Mouse (Mus musculus) embryonic facial prominence, embryonic 12.5 days (tissue): ENCODE results near the gene Chmp1a. TPM values are rescaled to one million over a fixed set of nuclear protein-coding genes. Genes with fewer than 3 reads are reported as not detected.
"Not testable (repeated sequence)": the region's sequence is repeated elsewhere in the genome, so short reads cannot be mapped to it uniquely, and the experiment has no call there.

Source experiments
- ATAC-seq: fragments of 200-750 bp; cut with Nextera tagmentation; 2 replicates; pipeline ENCODE4 v1.8.0; 2017; ENCODE audit not compliant: insufficient number of reproducible peaks, insufficient read depth, low FRiP score, low TSS enrichment
- H3K27ac ChIP-seq: fragments of 300-500 bp; sonication (generic); 2 replicates; pipeline ENCODE4 v1.5.1; 2016; ENCODE audit warnings: mild to moderate bottlenecking
- H3K27me3 ChIP-seq: fragments of 300-500 bp; sonication (generic); 2 replicates; pipeline ENCODE4 v1.6.1; 2016; ENCODE audit warnings: mild to moderate bottlenecking, moderate library complexity
- H3K36me3 ChIP-seq: fragments of 300-500 bp; sonication (generic); 2 replicates; pipeline ENCODE4 v1.6.1; 2016; ENCODE audit warnings: mild to moderate bottlenecking
- H3K4me1 ChIP-seq: fragments of 300-500 bp; sonication (generic); 2 replicates; pipeline ENCODE4 v1.6.1; 2016
- H3K4me2 ChIP-seq: fragments of 300-500 bp; sonication (generic); replicated peaks from 2 replicates; pipeline ENCODE4 v1.6.1; 2016; ENCODE audit warnings: mild to moderate bottlenecking, moderate library complexity
- H3K4me3 ChIP-seq: fragments of 300-500 bp; sonication (generic); 2 replicates; pipeline ENCODE4 v1.5.1; 2016; ENCODE audit warnings: mild to moderate bottlenecking
- H3K9ac ChIP-seq: fragments of 300-500 bp; sonication (generic); 2 replicates; pipeline ENCODE4 v1.6.1; 2016; ENCODE audit warnings: mild to moderate bottlenecking, moderate library complexity
- H3K9me3 ChIP-seq: fragments of 300-500 bp; sonication (generic); 2 replicates; pipeline ENCODE4 v1.6.1; 2016; ENCODE audit warnings: mild to moderate bottlenecking, moderate library complexity
- WGBS: fragments of 180-500 bp; shearing (Covaris S2); methylation state at CpG from one replicate; pipeline ENCODE4 v1.1.7; 2016; 5-methylcytosine and 5-hydroxymethylcytosine counted together
- polyA plus RNA-seq: library from polyadenylated mRNA; unstranded; fragments of >200 nt; fragmentation: Nextera tagmentation; extraction: Ambion mirVana; gene quantifications from 2 replicates; pipeline ENCODE4 v1.2.1, GENCODE M21; 2016

Chmp1a gene
- polyA plus RNA-seq, 1 experiment from 2014 or later: 152 TPM

DNA sequence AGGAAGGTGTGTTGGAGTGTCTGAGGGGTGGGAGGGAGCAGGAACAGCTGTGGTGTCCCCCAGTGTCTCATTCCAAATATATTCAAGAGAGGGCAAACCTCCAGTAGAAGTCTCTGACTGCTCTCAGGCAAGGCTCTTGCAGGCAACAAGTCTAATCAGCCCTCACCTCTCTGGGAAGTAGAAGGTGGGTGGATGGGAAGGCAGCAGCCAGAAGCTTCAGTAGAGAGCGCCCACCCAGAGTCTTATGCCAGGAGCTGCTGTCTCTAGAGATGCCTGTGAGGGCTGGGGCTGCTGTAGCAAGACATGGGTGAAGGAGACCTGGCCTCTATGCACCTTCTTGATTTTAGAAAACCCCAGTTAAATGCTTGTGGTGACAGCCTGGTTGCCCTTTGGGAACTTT lies 15.9 kb upstream of the Chmp1a start:
- no peak for ATAC-seq
- no peak overlapping the region for H3K4me2 ChIP-seq
- no peak overlapping the region for H3K9ac ChIP-seq
- H3K4me1 ChIP-seq: peaks cover 14% of the 10 kb centered on the region
- H3K36me3 ChIP-seq: peaks cover 31% of the 10 kb centered on the region
- H3K9me3 ChIP-seq: no peaks in the 10 kb centered on the region
- peaks cover 12% of the 10 kb centered on the region for H3K27me3 ChIP-seq
- H3K27ac ChIP-seq: no peak overlapping the region
- 100% methylated on average over 1 of the region's 1 CpGs for WGBS
- H3K4me3 ChIP-seq: no peak overlapping the region

DNA sequence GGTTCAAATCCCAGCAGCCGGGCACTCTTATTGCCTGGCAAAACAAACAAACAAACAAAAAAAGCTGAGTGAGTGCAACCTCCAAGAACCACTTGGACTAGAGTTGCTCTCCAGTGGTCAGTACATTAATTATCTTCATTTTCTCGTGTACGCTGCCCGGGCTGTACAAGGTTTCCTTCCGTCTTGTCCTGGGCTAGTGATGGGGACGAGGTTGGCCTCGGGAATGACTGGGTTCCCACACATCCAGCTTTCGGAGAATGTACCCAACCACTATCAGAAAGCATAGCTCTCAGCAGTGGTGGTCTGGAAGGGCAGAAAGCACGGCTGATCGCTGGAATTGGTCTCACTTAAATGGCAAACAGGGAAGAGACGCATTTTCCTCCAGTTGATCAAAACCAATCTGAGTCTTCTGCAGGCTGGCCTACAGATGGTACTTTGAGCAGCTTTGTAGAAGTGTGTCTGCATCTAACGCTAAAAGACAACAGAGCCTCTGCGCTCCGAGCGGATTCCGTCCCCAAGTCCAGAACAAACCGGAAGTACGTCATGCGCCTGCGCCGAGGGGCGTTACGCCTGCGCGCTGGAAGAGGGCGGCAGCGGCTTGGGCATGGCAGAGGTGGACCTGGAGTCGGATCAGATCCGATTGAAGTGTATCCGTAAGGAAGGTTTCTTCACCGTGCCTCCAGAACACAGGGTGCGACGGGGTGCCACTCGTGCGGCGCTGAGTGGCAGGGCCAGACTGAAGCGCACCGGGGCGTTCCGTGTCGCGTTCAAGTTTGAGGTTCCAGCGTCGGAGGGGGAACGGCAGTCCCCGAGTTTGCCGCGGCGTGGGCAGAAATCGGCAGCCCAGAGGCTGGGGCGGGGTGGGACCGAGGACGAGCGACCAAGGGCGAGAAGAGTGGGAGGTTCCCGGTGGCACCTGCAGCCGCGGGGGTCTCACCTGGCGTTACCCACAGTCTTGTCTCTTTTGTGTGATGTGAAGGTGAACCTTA lies 12.0 kb upstream of the Chmp1a start, which contains the start of gene Cdk10:
Gene Cdk10 (plus strand): TSS at position 565 of the 989 bp plus-strand sequence.
- Histone ChIP-seq H3K4me2 (peak within 1 kb of the TSS; percentile 84), H3K9me3 (no peaks in the 10 kb centered on the region)
- 3% methylated on average over 59 of the region's 59 CpGs for WGBS

DNA sequence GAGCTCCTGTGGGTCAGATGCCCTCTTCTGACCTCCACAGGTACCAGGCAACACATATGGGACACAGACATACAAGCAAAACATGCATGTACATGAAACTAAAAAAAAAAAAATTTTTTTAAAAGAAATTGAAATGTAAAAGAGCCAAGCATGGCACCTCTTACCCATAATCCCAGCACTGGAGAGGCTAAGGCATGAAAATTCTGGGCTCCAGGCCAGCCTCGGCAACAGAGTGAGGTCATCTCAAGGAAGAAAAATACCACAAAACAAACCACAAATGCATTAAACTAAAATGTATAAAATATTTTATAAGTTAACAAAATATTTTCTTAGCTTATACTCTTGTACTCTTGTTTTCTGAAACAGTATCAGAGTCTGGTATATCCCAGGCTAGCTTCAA lies 8.4 kb upstream of the Chmp1a start:
- no peaks in the 10 kb centered on the region for H3K36me3 ChIP-seq
- H3K4me2 ChIP-seq: no peak overlapping the region
- ATAC-seq: no peak
- no peaks in the 10 kb centered on the region for H3K27me3 ChIP-seq
- H3K9ac ChIP-seq: no peak overlapping the region
- 85% methylated on average over 1 of the region's 1 CpGs for WGBS
- peaks cover 13% of the 10 kb centered on the region for H3K4me1 ChIP-seq
- H3K9me3 ChIP-seq: no peaks in the 10 kb centered on the region
- H3K4me3 ChIP-seq: no peak overlapping the region
- no peak overlapping the region for H3K27ac ChIP-seq

More for the DNA sequence above, 12.0 kb upstream of the Chmp1a start, which contains the start of gene Cdk10:
- no peaks in the 10 kb centered on the region for H3K27me3 ChIP-seq
- H3K27ac ChIP-seq: peak within 1 kb of the TSS; percentile 80
- H3K36me3 ChIP-seq: peaks cover 27% of the 10 kb centered on the region
- ATAC-seq: peak; percentile 65; the same call in 1 of the 2 replicates
- H3K9ac ChIP-seq: peak within 1 kb of the TSS; percentile 75
- peaks cover 14% of the 10 kb centered on the region for H3K4me1 ChIP-seq
- H3K4me3 ChIP-seq: peak within 1 kb of the TSS; percentile 68

- Histone ChIP-seq H3K36me3 (no peaks in the 10 kb centered on the region), H3K4me3 (no peak overlapping the region), H3K27ac (no peak overlapping the region), H3K27me3 (no peaks in the 10 kb centered on the region), H3K9ac (no peak overlapping the region), H3K9me3 (no peaks in the 10 kb centered on the region), H3K4me1 (peaks cover 19% of the 10 kb centered on the region), H3K4me2 (no peak overlapping the region)
- no peak for ATAC-seq
- 73% methylated on average over 3 of the region's 3 CpGs for WGBS
These were observed 2.9 kb upstream of the Chmp1a start for GRCm38 (mm10) chr8:123215430-123215829.

- no peaks in the 10 kb centered on the region for H3K9me3 ChIP-seq
- H3K9ac ChIP-seq: peak overlapping the region; percentile 92
- peaks cover 16% of the 10 kb centered on the region for H3K36me3 ChIP-seq
- H3K27me3 ChIP-seq: no peaks in the 10 kb centered on the region
- peak overlapping the region; percentile 94 for H3K4me2 ChIP-seq
- 21% methylated on average over 22 of the region's 22 CpGs for WGBS
- H3K4me1 ChIP-seq: peaks cover 19% of the 10 kb centered on the region
- ATAC-seq: 0 out of 2 replicates have a peak, but pooled peaks have one; percentile 11
- H3K4me3 ChIP-seq: peak overlapping the region; percentile 97
- H3K27ac ChIP-seq: peak overlapping the region; percentile 57
These were observed 682 bp upstream of the Chmp1a start for GRCm38 (mm10) chr8:123213118-123213772.

DNA sequence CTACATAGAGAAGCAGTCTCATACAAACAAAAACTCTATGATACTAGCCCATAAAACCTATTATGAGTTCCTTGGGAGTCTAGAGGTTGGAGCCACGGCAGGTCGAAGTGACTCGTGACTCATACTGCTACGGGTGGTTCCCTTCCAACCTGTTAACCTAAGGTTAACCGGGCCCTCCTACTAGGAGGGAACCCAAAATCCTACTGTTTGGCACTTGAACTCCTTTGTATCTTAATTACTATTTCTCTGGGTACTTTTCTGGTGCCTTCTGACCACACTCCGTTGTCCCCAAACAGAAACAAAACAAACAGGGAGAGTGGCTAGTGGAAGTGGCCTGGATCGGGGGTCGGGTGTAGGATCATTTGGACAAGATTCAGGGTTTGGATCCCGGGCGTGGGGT lies 687 bp downstream of the Chmp1a start:
- WGBS: 49% methylated on average over 10 of the region's 10 CpGs
- peak overlapping the region; percentile 97 for H3K4me3 ChIP-seq
- H3K4me2 ChIP-seq: peak overlapping the region; percentile 94
- peak overlapping the region; percentile 92 for H3K9ac ChIP-seq
- no peak for ATAC-seq
- no peaks in the 10 kb centered on the region for H3K27me3 ChIP-seq
- no peaks in the 10 kb centered on the region for H3K9me3 ChIP-seq
- H3K4me1 ChIP-seq: peaks cover 19% of the 10 kb centered on the region
- H3K27ac ChIP-seq: no peak overlapping the region
- H3K36me3 ChIP-seq: peaks cover 30% of the 10 kb centered on the region

GRCm38 (mm10) chr8:123203571-123203970 lies 9.0 kb downstream of the Chmp1a start:
- H3K4me2 ChIP-seq: no peak overlapping the region
- H3K4me3 ChIP-seq: no peak overlapping the region
- 82% methylated on average over 3 of the region's 3 CpGs for WGBS
- H3K4me1 ChIP-seq: no peaks in the 10 kb centered on the region
- no peaks in the 10 kb centered on the region for H3K27me3 ChIP-seq
- H3K27ac ChIP-seq: no peak overlapping the region
- no peak overlapping the region for H3K9ac ChIP-seq
- ATAC-seq: no peak
- peaks cover 37% of the 10 kb centered on the region for H3K36me3 ChIP-seq
- H3K9me3 ChIP-seq: no peaks in the 10 kb centered on the region

DNA sequence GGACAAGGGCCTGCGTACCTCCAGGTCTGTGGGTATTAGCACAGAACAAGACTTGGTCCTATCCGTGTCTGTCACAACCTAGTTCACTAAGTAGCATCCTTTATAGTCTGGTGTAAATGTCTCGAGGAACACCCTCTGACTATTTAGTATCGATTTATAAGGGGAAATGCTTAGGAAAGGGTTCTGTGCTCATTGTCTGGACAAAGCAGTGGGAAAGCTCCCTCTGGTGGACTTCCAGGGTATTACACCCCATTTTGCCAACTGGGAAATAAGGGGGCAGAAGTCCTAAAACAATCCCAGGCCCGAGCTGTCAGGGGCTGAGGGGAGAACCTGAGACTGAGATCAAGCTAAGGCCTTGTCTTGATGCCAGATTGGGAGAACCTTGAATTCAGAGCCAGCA lies 10.3 kb downstream of the Chmp1a start:
- peaks cover 24% of the 10 kb centered on the region for H3K36me3 ChIP-seq
- H3K4me3 ChIP-seq: no peak overlapping the region
- no peak for ATAC-seq
- no peak overlapping the region for H3K4me2 ChIP-seq
- no peaks in the 10 kb centered on the region for H3K27me3 ChIP-seq
- H3K9ac ChIP-seq: no peak overlapping the region
- no peaks in the 10 kb centered on the region for H3K9me3 ChIP-seq
- H3K27ac ChIP-seq: no peak overlapping the region
- 32% methylated on average over 5 of the region's 5 CpGs for WGBS
- H3K4me1 ChIP-seq: no peaks in the 10 kb centered on the region

GRCm38 (mm10) chr8:123199864-123200263 lies 12.7 kb downstream of the Chmp1a start:
- Histone ChIP-seq H3K27ac (no peak overlapping the region), H3K27me3 (no peaks in the 10 kb centered on the region), H3K36me3 (peaks cover 5% of the 10 kb centered on the region; the same call in 1 of the 2 replicates), H3K4me1 (no peaks in the 10 kb centered on the region), H3K4me2 (no peak overlapping the region), H3K4me3 (no peak overlapping the region), H3K9ac (no peak overlapping the region), H3K9me3 (no peaks in the 10 kb centered on the region)
- WGBS: 71% methylated on average over 14 of the region's 14 CpGs
- no peak for ATAC-seq

DNA sequence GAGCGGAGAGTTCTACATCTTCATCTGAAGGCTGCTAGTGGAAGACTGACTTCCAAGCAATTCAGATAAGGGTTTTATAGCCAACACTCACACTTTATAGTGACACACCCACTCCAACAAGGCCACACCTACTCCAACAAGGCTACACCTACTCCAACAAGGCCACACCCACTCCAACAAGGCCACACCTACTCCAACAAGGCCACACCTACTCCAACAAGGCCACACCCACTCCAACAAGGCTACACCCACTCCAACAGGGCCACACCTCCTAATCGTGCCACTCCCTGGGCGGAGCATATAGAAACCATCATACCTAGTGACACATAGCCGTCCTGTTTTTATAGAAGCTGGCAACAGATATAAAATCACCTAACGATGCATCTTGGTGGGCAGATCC lies 15.5 kb downstream of the Chmp1a start:
- not testable (repeated sequence) for H3K36me3 ChIP-seq, H3K9ac ChIP-seq, H3K27me3 ChIP-seq, H3K4me2 ChIP-seq, H3K4me3 ChIP-seq, H3K27ac ChIP-seq, H3K9me3 ChIP-seq, ATAC-seq, H3K4me1 ChIP-seq
- 70% methylated on average over 5 of the region's 5 CpGs for WGBS

DNA sequence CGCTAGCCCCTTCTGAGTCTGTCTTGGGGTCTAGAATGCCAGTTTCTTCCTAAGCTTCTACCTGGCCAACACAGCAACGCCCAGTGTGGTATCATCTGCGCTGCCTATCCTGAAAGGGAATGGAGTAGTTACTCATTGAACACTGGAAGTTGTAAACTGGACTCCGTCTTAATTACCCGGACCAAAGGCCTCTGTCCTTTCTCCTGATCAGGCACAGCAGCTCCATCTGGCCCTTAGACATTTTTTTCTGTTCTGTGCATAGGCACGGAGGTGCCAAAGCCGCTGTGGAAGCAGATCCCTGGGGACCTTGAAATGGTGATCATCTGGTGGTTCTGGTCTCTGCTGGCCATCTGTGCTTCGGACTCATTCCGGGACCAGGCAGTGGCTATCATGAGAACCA lies 18.8 kb downstream of the Chmp1a start:
- H3K9me3 ChIP-seq: no peaks in the 10 kb centered on the region
- no peaks in the 10 kb centered on the region for H3K27me3 ChIP-seq
- no peak overlapping the region for H3K4me3 ChIP-seq
- no peak overlapping the region for H3K9ac ChIP-seq
- H3K4me2 ChIP-seq: no peak overlapping the region
- no peak overlapping the region for H3K27ac ChIP-seq
- no peaks in the 10 kb centered on the region for H3K4me1 ChIP-seq
- WGBS: 84% methylated on average over 9 of the region's 9 CpGs
- ATAC-seq: no peak
- no peaks in the 10 kb centered on the region for H3K36me3 ChIP-seq

DNA sequence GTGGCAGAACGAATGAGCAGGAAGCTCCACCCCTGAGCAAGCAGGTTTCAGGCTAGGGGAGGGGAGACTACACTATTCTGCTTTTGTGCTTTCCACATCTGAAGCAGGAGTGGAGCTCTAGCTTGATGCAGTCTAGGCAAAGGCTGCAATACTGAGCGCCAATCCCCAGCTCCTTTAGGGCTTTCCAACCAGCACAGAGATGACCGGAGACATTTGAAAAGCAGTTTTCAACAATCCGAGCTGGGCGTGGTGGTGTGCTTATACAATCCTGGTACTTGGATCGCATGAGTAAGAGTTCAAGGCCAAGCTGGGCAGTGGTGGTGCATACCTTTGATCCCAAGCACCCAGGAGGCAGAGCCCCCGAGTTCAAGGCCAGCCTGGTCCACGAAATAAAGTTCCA lies 20.7 kb downstream of the Chmp1a start:
- Histone ChIP-seq H3K36me3 (no peaks in the 10 kb centered on the region), H3K4me1 (peaks cover 4% of the 10 kb centered on the region), H3K9me3 (no peaks in the 10 kb centered on the region), H3K9ac (no peak overlapping the region), H3K4me2 (no peak overlapping the region), H3K27ac (no peak overlapping the region), H3K4me3 (no peak overlapping the region), H3K27me3 (no peaks in the 10 kb centered on the region)
- no peak for ATAC-seq
- WGBS: 54% methylated on average over 8 of the region's 8 CpGs
